Mouse (Mus musculus) neural tube, postnatal 0 days (tissue): ENCODE data around the gene Abcb6. TPM values are rescaled to one million over a fixed set of nuclear protein-coding genes. Genes with fewer than 3 reads are reported as not detected.

Source experiments
- microRNA-seq: library from miRNA; unstranded; fragments of <30 nt; microRNA quantifications from one replicate; pipeline ENCODE4, GENCODE M21; 2016
- polyA plus RNA-seq: library from polyadenylated mRNA; unstranded; fragments of >200 nt; fragmentation: Nextera tagmentation; extraction: Ambion mirVana; gene quantifications from 2 replicates; pipeline ENCODE4 v1.2.1, GENCODE M21; 2015

The Abcb6 gene
- polyA plus RNA-seq: 44.3 and 44.7 TPM in 2 replicates

DNA sequence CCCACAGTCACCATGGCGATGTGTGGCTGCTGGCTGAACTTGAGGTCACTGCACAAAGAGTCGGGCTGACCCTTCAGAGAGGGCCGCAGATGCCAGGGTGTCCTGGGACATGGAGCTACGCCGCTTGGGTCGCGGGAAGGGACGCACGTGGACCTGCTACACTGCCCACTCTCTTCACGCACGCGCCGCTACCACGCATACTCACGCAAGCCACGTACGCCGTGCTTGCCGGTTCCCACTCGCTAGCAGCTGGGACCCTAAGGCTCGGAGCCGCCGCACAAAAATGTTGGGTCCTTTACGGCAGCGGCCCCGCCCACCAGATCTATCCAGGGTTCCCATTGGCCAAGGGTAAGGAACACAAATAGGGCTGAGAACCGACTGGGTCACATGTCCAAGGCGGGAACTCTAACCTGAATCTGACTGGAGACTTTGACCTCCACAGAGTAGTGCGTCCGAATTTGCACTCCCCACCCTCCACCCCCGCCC is at the start of gene Abcb6:
TSS of gene Abcb6 (minus strand) at position 288 of the 486 bp plus-strand sequence.

DNA sequence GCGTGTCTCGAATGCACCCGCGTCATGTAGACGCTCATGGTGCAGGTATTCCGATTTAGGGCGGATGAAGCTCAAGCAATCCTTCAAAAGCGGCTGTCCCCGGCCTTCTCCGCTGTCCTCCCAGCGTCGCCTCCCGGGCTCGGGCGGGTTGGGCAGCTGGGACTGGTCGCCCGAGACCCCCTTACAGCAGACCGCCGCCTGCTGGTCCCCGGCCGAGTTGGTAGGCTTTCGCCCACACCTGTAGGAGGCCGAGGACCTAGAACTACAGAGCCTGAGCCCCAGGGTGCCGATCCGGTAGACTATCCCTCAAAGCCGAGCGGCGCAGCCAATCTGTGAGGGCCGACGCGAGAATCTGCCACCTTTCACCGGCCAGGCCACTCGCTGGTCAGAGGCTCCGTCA is 39.3 kb upstream of the Abcb6 start, which contains the start of gene Tuba4a:
TSS of gene Tuba4a (minus strand) at position 335 of the 400 bp plus-strand sequence.

DNA sequence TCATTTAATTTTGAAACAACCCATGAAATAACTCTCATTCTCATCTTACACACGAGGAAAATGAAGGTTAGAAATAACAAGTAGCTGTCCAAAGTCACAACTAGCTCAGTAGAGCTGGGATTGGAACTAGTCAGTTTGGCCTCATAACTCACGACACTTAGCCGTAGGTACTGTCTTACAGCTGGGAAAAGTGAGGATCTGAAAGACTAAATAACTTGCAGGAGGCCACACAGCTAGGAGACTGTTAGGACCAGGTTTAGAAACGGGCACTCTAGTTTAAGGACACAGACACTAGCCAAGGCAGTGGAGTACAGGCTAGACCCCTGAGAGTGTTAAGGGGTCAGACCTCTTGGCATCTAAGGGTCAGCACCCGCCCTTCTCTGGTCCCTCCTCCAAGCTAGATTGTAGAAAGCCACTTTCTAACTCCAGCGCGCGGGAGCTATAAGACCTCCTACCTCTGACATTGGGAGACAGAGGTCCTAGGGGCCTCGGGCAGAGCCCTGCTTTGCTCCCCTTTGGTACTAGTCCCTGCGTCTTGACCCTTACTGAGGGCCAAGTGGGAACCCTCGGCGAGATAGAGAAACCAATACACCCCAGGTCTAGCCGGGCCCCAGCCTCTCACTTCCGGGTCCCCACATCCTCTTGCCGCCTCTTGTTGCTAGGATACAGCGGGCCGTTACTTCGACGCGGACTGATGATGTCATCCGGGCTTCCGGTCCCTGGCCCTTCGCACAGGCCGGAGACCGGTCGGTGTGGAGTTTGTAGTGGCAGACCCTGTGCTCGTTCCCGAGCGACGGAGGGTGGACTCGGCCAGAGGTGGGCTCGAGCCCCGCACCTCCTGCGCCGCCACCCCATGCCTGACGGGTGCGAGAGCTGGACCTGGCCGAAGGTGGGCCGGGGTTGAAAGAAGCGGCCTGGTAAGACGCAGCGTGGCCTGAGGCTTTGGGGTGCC is 30.2 kb upstream of the Abcb6 start, which contains the start of the genes Glb1l and Stk16:
TSS of gene Glb1l (minus strand) at position 678 of the 952 bp plus-strand sequence.
TSS of gene Stk16 (plus strand) at position 703 of the 952 bp plus-strand sequence.

DNA sequence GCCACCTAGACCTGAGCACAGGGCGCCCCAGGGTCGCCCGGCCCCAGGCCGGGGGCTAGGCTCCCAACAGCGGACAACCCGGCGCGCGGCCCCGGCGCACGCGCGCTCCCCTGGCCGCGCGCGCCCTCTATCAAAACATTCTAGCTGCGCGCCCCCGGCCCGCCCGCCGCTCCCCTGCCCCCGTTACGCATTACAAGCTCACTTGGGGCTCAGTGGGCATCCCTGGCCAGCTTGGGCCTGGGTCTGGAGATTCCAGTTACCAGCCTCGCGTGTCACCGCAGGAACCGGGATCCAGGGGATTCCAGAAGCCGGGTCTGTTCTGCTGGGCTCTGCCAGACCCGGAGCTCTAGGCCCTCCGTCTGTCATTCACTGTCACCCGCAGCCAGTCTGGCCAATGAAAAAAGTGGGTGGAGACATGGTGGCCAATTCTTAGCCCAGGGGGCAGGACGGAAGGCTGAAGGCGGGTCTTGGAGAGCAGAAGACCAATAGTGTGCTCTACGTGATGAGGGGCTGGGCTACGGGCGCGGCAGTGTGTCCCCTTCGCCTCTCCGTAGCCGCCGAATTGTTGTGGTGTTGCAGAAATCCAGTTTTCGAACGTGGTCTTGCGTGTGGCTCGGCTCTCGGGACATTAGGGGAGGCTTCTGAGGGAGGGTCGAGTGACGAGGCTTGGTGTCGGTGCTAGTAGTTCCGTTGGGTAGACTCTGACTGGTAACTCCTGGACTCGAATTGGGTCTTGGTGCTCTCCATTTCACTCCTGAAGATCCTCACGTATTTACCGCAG is 11.6 kb upstream of the Abcb6 start, which contains the start of the genes Ankzf1 and Atg9a:
TSS of gene Ankzf1 (plus strand) at position 530 of the 781 bp plus-strand sequence.
TSS of gene Atg9a (minus strand) at position 575 of the 781 bp plus-strand sequence.

DNA sequence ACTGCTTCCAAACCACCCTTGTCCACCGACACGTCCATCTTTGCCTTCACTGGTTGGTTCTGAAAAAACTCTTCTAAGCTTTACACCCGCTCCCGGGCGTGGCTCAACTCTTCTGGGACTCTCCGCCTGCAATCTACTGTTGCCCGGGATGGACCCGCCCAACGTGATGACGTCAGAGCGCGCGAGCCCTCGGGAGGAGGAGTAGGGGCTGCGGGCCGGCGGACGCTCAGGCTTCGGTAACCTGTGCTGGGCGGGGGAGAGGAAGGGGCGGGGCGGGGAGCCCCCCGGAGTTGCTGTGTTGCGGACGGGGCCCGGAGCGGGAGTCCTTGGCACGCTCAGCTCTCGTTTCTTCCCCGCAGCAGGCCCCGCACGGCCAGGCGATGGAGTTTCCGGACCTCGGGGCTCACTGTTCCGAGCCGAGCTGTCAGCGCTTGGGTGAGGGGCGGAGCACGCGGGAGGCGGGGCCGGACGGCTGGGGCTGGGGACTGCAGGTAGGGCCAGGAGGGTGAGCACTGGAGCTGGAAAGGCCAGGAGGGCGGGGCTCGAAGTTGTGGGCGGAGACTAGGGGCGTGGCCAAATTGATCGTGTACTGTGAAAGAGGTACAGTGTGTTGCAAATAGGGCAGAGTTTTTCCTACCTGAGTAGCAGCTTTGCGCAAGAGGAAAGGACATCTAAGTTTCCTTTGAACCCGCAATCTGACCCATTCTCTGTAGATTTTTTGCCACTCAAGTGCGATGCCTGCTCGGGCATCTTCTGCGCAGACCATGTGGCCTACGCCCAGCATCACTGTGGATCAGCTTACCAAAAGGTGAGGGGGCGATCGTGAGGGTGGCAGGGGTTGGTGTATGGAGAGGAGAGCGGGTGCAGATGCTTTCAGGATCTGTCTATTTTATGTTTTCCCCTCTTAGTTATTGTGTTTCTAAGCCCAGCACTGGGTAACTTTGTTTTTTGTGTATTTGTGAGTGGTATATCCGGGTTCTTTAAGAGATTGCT is 11.4 kb downstream of the Abcb6 start, which contains the start of gene Zfand2b:
TSS of gene Zfand2b (plus strand) at position 175 of the 993 bp plus-strand sequence.

DNA sequence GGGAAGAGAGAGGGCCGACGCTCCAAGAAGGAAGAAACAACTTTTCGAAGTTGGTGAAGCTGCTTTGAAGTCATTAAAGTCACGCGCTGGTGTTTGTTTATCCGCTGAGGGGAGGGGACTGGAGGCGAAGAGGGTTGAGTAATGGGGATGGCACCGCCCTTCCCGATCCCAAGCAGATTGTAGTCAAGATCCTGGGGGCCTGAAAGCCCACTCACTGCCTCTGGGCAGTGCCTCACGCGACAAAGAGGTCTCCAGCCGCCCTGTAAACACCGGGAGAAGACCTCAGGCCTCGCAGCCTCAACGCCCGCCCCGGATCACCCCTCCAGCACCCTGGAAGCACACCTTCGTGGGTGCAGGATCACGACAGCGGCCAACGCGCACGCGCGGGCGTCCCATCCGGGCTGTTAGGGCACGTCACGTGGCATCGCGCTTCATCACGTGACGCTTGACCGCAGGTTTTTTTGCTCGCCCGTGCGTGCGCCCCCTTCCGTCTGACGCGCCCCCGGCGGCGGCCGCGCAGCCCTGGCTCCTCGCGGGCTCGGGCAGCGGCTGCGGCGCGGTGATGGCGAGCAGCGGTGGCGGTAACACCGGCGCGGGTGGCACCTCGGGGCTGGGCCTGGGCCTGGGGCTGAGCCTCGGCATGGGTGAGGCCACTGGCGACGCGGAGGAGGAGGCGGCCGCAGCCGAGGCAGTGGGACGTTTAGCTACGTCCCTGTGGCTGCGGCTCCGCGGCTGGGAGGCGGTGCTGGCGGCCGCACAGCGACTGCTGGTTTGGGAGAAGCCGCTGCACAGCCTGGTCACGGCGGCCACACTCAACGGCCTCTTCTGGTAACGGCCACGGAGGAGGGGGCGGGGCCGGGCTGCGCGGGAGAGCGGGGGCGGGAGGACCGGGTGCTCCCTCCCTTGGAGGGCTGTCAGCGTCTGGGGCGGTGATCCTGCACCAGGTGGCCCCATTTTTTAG is 37.6 kb downstream of the Abcb6 start, which contains the start of the genes Cnppd1 and Retreg2:
TSS of gene Cnppd1 (minus strand) at position 411 of the 961 bp plus-strand sequence.
TSS of gene Retreg2 (plus strand) at position 478 of the 961 bp plus-strand sequence.

DNA sequence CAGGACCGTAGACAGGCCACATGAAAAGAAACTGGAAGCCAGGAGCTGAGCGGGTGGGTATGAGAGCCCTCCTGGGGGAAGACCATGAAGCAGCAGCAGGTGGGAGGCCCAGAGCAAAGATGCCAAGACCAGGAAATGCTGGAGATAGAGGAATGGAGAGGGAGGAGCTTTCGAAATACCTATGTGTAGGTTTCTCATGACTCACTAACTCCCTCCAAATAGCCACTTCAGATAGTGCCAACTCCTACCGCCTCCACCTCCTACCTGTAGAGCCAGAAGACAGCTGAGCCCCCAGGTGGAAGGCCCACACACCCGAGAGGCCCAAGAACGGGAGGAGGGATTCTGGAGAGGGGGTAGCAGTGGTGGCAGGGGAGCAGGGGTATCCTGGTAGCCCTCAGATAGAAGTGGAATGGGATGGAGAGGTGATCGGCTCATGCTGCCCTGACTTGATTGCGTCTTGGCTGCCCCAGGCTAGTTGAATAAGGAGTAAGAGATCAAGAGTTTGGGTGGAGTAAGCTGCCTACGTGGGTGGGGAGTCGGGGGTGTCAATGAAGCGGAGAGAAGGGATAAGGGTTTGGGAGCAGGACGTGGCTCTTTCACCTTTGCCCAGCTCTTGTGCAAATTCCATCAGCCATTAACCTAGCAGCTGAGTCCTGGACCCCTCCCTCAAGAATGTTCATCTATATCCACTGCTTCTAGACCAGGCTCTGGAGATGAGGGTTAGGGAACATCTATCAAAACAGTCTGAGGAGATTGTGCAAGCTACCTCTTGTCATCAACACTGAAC is 46.6 kb downstream of the Abcb6 start, which contains the start of gene Slc23a3:
TSS of gene Slc23a3 (minus strand) at position 470 of the 787 bp plus-strand sequence.

DNA sequence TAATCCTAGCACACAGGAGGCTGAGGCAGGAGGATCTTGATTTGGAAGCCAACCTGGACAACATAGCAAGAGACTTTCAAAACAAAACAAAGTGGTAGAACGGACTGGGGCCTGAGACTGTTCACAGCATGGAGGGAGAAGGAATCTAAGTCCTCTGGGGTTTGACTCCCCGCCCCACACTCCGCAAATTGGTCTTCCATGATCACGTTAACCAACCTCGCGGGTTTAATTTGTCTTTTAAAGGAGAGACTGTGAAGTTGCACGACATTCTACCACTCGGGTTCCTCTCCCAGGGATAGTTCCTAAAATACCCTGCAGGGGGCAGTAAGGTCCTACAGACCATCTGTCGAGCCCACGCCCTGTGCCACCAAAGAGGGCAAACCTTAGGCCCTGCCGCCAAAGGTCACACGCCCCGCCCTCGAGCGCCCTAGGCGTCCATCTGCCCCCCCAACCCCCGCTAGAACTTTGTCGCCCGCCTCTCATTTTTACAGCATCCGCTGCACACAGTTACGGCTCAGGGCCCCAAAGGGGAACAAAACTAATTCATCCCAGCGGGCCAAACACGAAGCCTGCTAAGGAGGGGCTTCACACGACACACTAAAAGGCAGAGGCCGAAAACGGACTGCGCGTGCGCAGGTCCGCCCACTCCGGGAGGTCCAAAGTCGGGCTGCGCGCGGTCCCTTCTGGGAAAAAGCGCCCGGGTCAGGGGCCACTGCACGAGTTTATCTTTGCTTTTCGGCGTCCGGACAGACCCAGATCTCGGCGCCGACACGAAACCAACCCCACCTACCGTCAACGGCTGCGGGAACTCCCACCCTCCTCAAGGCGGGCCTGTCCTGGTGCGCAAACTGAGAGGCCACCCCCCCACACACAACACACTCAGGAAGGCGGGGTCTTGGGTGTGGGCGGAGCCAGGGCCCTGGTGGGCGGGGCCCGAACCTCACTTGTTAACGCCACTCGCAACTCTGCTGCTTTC is 55.6 kb downstream of the Abcb6 start, which contains the start of gene Nhej1:
TSS of gene Nhej1 (minus strand) at position 855 of the 976 bp plus-strand sequence.

Small RNAs within 50 kb of the gene (microRNA-seq; reads per million reads assigned to microRNA genes)
- gene Gm27943: not detected

Other genes with a start within 250 kb of the Abcb6 start
- gene Cfap65, start 244.8 kb downstream of the Abcb6 start, polyA plus RNA-seq: 0.81 and 1.1 TPM in 2 replicates
- 0.10 and 0.15 TPM in 2 replicates for gene Ihh, start 228.7 kb downstream of the Abcb6 start, polyA plus RNA-seq
- gene Nhej1, start 55.2 kb downstream of the Abcb6 start, polyA plus RNA-seq: 4.5 and 4.7 TPM in 2 replicates
- gene Slc23a3, start 46.5 kb downstream of the Abcb6 start, polyA plus RNA-seq: not detected in 2 replicates
- gene Cnppd1, start 37.7 kb downstream of the Abcb6 start, polyA plus RNA-seq: 32.1 and 35.5 TPM in 2 replicates
- 148 and 155 TPM in 2 replicates for gene Retreg2, start 37.6 kb downstream of the Abcb6 start, polyA plus RNA-seq
- 37.1 and 39.3 TPM in 2 replicates for gene Zfand2b, start 11.7 kb downstream of the Abcb6 start, polyA plus RNA-seq
- 19.4 and 20.2 TPM in 2 replicates for gene Ankzf1, start 11.8 kb upstream of the Abcb6 start, polyA plus RNA-seq
- gene Atg9a, start 11.8 kb upstream of the Abcb6 start, polyA plus RNA-seq: 66.7 and 73.9 TPM in 2 replicates
- gene Glb1l, start 30.4 kb upstream of the Abcb6 start, polyA plus RNA-seq: 11.7 and 17.5 TPM in 2 replicates
- 118 and 119 TPM in 2 replicates for gene Stk16, start 30.4 kb upstream of the Abcb6 start, polyA plus RNA-seq
- gene Tuba4a, start 39.5 kb upstream of the Abcb6 start, polyA plus RNA-seq: 200 and 210 TPM in 2 replicates
- gene A630095N17Rik, start 51.7 kb upstream of the Abcb6 start, polyA plus RNA-seq: 0.34 and 0.51 TPM in 2 replicates
- gene Dnajb2, start 56.0 kb upstream of the Abcb6 start, polyA plus RNA-seq: 72.4 and 86.4 TPM in 2 replicates
- gene Ptprn, start 84.1 kb upstream of the Abcb6 start, polyA plus RNA-seq: 51.2 and 57.2 TPM in 2 replicates
- 505 and 560 TPM in 2 replicates for gene Resp18, start 98.0 kb upstream of the Abcb6 start, polyA plus RNA-seq
- 125 and 134 TPM in 2 replicates for gene Dnpep, start 137.6 kb upstream of the Abcb6 start, polyA plus RNA-seq
- 2.2 and 2.5 TPM in 2 replicates for gene Des, start 179.9 kb upstream of the Abcb6 start, polyA plus RNA-seq
- 21.1 and 25.5 TPM in 2 replicates for gene Speg, start 194.9 kb upstream of the Abcb6 start, polyA plus RNA-seq